Mouse (Mus musculus): ENCODE measurements around the gene Gm10073. TPM values are rescaled to one million over a fixed set of nuclear protein-coding genes. Genes with fewer than 3 reads are reported as not detected.
"Not testable (repeated sequence)": the region's sequence is repeated elsewhere in the genome, so short reads cannot be mapped to it uniquely, and the experiment has no call there.

Gm10073 gene
- polyA plus RNA-seq, 3 experiments from 2014 or later = 67.0 to 101 (median 94.0) TPM

- no peak for ATAC-seq
Observed at GRCm38 (mm10) chr8:106597067-106597466, 23.8 kb upstream of the Gm10073 start.

- ATAC-seq = not testable (repeated sequence)
Observed at GRCm38 (mm10) chr8:106595623-106596022, 22.4 kb upstream of the Gm10073 start.

GRCm38 (mm10) chr8:106592458-106592857 lies 19.2 kb upstream of the Gm10073 start:
- ATAC-seq = no peak

- ATAC-seq = no peak
Observed at GRCm38 (mm10) chr8:106588443-106589431, 15.5 kb upstream of the Gm10073 start.

- no peak for ATAC-seq
Observed at GRCm38 (mm10) chr8:106586896-106587295, 13.6 kb upstream of the Gm10073 start.

- ATAC-seq = no peak
Observed at GRCm38 (mm10) chr8:106585671-106586037, 12.4 kb upstream of the Gm10073 start.

GRCm38 (mm10) chr8:106584942-106585670 lies 11.8 kb upstream of the Gm10073 start:
- ATAC-seq = no peak

GRCm38 (mm10) chr8:106581344-106582088 lies 8.3 kb upstream of the Gm10073 start:
- ATAC-seq = no peak

GRCm38 (mm10) chr8:106579510-106579909 lies 6.2 kb upstream of the Gm10073 start:
- ATAC-seq = no peak

- ATAC-seq = no peak
Observed at GRCm38 (mm10) chr8:106576849-106577555, 3.7 kb upstream of the Gm10073 start.

- ATAC-seq = no peak
Observed at GRCm38 (mm10) chr8:106574283-106574682, 1.0 kb upstream of the Gm10073 start.

- not testable (repeated sequence) for ATAC-seq
Observed at GRCm38 (mm10) chr8:106572175-106572574, 1.1 kb downstream of the Gm10073 start.

- ATAC-seq = no peak
Observed at GRCm38 (mm10) chr8:106571551-106572172, 1.6 kb downstream of the Gm10073 start.

- ATAC-seq = no peak
Observed at GRCm38 (mm10) chr8:106570386-106570785, 2.9 kb downstream of the Gm10073 start.

GRCm38 (mm10) chr8:106569006-106569405 lies 4.3 kb downstream of the Gm10073 start:
- no peak for ATAC-seq

- peak; percentile 75 for ATAC-seq
Observed at GRCm38 (mm10) chr8:106563691-106564182, 9.5 kb downstream of the Gm10073 start.

GRCm38 (mm10) chr8:106561097-106561865 lies 12.0 kb downstream of the Gm10073 start:
- peak; percentile 91 for ATAC-seq

GRCm38 (mm10) chr8:106559844-106560243 lies 13.4 kb downstream of the Gm10073 start:
- no peak for ATAC-seq

- no peak for ATAC-seq
Observed at GRCm38 (mm10) chr8:106556068-106556645, 17.1 kb downstream of the Gm10073 start.

GRCm38 (mm10) chr8:106554011-106554410 lies 19.2 kb downstream of the Gm10073 start:
- ATAC-seq = no peak
